Mouse (Mus musculus) skeletal muscle tissue, adult 2 months (tissue): ENCODE results near the gene Kcnj2.

ENCODE experiments used
- DNase-seq: peaks from one replicate; pipeline ENCODE4 v3.0.0-alpha.2; 2012; ENCODE audit warnings: low read depth, low spot score

Gene Kcnj2

DNA sequence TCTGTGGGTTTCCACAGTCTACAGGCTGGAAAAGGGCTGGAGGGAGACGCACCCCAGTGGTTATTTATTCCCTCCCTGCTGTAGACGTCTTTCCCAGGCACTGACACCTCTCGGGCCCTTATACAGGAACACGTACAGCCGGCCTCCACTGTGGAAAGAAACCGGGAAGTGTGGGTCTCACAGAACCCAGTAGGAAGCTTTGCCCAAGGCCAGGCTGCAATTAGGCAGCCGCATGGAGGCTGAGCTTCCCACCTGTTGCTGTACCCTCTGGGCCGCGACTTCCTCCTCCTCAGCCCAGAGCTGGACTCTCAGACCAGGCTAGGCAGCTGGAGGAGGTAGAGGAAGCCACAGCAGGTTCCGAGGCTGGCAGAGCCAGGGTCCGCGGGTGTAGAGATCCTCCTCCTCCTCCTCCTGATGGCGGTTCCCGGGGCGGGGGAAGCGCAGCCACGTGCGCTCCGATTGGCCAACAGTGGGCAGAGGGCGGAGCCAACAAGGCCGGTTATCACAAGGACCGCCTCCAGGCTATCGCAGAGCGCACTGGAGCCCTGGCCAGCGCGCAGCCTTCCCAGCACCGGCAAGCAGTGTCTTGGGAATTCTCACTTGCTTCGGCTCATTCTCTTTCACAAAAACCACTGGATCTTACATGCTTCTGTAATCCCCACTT lies at the start of gene Kcnj2:
Gene Kcnj2, plus strand, starts transcription at position 530 of the 664 bp plus-strand sequence.
- DNase-seq = peak; percentile 95

DNA sequence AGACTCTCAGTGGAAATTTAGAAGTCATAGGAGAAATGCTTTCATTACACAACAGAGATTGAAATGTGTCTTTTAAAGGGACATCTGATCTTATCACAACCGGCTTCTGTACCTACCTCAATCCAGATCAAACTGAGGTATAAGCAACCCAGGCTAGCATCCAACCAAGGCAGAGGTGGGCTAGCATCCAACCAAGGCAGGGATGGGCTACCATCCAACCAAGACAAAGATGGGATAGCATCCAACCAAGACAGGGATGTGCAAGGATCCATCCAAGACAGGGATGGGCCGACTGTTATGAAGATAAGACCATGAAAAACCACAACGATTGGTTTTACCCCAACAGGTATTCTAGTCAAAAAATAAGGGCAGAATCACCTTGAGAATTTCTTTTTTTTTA lies 49.8 kb upstream of the Kcnj2 start:
- DNase-seq = no peak

DNA sequence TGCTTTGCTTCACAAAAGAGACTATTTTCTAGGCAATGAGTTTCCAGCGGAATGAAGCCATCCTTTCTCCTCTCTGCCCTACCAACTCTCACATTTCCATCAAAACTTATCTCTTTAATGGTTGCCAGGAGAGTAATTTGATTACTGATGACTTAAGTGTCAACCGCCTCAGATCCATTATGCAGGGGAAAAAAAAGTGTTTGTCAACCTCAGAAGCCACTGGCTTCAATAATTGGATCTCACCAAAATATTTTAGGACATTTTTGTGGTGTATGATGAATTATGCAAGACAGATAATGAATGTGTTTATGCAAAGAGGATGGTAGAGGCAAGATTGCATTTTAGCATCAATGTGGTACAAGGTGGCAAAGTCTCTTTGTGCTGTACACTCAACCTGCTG lies 45.8 kb upstream of the Kcnj2 start:
- DNase-seq = no peak

DNA sequence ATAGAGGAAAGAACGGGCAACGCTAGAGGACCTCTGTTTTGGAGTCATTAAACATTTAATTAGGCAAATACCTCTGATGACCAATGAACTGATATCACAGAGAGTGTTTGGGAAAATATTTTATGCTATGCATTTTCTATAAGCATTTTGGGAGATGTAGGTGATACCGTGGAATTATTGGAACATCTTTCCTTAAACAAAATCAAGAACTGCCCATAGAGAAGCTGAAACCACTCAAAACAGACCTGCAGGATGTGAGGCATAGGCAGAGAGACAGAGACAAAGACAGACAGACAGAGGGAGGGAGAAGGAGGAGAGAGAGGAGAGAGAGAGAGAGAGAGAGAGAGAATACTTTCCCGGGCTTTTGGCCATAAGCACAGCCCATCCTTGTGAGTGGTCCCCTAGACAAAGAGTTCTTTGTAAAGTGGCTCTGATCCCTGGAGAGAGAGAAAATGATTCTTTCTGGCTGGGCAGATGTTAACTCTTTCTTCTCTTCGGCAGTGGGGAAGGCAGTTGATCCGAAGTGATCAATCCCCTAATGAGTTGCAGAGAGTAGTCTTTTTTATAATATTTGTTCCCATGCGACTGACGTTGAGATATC lies 43.2 kb upstream of the Kcnj2 start:
- DNase-seq = no peak

DNA sequence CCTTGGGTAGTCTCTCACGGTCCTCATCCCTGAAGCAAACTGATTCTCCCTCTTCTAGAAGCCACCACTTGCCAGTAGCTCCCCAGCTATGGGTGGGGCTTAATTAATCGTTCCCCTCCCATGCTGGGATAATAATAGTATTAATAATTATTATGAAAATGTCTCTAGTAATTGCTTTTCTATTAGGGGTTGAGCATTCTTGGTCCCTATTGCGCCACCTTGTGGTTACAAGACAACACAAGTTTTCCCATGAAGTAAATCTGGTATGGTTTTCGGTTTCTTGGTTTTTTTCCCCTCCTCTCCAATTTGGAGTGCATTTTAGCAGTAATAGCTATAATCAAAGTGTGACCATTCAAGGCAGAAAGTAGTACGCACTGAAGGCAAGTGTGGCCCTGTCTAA lies 23.8 kb upstream of the Kcnj2 start:
- no peak for DNase-seq

DNA sequence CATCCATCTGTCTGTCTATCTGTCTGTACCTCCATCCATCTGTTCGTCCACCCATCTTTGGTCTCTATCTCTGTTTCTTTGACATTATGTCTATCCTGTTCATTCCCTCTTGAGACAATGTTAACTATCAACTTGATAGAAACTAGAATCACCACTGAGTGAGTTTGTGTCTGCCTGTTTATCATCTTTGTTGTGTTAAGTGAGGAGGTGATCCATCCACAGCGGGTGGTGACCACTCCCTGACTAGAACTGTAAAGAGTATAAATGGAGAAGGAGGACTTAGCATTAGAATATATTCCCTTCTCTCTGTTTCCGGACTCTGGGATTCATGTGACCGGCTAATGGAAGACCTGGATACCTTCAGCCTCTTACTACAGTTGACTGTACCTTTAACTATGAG lies 22.7 kb upstream of the Kcnj2 start:
- DNase-seq = no peak

DNA sequence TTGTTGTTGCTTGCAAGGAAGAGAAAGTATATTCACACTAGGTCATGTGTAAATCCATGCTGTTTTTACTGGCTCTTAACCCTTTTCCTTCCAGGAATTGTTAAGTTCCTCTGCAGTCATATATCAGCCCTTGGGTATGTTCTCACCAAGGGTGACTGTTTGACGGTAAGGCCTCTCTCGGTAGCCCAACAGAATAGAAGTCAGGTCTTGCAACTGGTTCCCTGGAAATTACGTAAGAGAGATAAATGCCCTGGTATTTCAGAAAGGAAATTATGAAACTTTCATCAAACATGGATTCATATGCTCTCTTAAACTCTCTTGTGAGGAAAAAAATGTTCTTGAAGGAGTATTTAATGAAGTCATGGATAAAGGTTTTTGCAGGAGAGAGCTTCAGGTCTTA lies 11.7 kb upstream of the Kcnj2 start:
- no peak for DNase-seq

DNA sequence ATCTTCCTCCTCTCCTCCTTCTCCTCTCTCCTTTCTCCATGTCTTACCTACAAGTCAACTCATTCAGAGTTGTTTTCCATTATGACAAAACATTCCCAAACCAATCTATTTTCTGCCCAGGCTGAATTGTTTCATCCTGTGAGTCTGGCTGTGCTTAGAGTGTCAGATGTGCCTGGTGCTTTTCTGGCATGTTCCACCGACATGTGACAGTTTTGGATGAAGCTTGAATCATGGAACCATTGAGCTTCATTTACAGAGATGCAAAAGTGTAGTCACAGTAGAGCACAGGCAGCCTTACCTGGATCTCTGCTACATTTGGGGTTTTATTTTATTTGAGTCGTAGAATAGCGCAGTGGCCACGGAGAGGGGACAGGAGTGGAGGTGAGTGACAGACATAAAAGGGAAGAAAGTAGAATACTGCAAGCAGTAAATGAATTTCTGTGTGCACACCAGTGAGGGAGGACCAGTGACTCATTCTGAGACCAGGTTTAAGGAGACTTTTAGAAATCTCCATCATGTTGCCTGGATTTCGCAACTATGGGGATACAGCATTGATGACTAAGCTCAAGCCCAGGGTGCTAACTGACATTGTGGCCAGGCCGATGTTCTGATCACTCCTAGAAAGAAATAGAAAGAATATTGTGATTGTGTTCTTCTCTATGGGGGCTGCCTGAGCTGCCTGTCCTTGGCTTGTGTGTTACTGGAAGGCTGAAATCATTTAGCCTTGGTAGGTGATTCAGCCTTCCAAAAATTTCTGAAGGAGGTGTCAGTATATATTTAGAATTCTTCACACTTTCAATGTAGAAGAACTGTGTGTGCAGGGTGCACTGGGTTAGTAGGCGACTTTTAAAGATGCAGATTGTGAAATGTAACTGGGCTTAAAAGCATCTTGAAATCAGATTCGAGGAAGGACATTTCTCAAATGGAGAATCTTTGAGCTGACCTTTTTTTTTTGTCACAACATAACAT lies 10.8 kb upstream of the Kcnj2 start:
- no peak for DNase-seq

DNA sequence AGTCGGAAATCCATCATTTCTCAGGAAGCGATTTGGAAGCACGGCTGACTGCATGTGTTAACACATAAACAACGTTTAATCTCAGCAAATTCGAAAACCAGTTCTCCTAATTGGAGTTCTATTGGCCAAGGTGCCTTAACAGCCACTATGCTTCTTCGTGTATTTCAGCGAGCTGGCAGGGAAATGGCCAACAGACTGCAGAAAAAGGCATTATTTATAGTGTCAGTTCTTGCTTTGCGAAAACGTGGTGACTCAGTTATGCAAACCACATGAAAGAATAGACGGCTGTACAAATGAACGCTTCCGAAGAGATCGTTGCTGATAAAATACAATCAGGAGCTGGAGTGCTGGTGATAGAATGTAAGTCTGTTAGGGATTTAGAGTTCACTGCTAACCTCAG lies 9.9 kb upstream of the Kcnj2 start:
- DNase-seq = no peak

DNA sequence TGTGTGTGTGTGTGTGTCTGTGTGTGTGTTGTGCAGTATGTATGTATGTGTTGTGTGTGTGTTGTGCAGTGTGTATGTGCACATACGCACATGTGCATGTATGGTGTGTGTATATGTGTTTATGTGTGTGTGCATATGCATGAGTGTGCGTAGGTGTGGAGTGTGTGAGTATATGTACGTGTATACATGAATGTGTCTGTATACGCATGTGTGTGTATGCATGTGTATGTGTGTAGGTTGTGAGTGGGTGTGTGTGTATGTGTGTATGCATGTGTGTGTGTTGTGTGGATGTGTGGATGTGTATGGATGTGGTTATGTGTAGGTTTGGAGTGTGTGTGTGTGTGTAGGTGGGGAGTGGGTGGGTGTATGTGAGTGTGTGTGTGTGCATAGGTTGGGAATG lies 8.5 kb upstream of the Kcnj2 start:
- DNase-seq = no peak

DNA sequence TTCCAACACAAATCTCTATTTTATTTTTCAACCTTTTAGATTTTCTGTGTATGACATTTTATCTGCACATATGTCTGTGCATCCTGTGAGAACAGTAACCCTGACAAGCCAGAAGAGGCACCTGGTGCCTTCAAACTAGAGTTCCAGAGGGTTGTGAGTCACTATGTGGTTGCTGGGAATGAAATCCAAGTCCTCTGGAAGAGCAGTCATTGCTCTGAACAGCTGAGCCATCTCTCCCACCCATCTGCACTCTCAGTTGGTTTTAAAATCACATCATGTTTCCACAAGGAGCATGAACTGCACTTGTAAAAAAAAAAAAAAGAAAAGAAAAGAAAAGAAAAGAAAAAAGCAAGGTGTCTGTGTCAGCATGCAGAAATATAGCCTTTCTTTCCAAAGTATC lies 6.5 kb upstream of the Kcnj2 start:
- no peak for DNase-seq

DNA sequence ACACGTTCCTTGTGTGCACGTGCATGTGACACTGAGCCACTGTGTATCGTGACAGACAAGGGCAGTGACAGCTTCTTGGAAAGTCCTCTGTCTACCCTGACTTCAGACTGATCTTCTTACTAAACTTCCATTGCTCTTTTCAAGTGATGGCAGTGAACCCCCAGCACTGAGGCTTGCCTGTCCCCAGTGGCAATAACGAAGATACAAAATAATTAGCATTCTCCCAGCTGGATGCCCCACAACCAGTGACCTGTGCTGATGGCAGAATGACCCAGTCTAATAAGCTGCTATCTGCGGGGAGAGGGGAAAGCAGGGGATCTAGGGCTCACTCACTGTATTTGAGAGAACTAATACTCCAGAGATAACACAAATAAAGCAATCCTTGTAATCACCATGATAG lies 5.7 kb upstream of the Kcnj2 start:
- no peak for DNase-seq

DNA sequence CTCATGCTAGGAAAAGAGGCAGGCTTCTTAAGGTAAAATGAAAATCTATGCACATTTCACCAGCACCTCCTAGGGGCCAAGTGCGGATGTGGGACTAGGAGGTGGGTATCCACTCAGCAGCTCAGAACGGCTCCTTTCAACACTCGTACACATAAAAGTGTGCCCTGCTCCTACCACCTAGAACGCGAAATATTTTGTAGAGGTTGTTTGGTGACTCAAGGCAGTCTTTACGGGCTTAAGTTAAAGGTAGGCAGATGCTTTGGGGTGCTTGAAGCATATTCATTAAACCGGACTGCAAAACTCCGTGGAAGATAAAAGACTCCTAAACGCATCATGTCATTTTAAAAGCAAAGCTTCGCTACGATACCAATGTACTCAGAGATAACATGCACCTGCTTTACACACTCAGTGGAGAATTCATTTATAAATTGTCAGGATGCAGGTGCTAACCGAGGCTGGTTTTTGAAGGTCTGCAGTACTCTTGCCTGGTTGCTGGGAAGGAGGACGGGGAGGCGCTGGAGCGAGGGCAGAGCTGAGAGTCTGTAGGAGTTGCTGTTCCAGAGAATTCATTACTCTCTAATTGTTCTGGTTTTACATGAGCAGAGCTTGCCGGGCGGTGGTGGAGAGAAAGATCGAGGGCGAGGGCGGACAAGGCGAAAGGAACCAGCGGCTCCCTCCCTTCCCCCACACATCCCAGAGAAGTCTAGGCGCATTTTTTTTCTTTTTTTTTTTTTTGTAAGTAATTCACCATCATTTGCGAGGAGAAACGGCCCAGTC lies 1.0 kb upstream of the Kcnj2 start:
- no peak for DNase-seq

DNA sequence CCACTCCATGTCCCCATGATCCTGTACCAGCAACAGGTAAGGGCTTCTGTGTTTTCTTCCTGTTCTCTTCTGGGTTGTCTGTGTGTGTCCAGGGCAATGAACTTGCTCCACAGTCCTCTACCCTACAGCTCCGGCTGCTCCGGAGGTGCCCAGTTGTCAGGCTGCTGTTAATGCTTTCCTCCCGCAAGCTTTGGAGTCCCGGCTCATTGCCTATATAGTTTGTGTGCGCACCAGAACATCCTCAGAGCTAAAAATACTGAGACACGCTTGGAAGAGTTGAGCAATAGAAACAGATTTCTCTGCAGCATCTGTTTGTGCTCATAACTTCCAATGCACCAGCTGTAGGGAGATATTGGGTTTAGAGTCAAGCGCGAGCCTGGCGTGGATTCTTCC lies 331 bp downstream of the Kcnj2 start:
- peak; percentile 69 for DNase-seq

DNA sequence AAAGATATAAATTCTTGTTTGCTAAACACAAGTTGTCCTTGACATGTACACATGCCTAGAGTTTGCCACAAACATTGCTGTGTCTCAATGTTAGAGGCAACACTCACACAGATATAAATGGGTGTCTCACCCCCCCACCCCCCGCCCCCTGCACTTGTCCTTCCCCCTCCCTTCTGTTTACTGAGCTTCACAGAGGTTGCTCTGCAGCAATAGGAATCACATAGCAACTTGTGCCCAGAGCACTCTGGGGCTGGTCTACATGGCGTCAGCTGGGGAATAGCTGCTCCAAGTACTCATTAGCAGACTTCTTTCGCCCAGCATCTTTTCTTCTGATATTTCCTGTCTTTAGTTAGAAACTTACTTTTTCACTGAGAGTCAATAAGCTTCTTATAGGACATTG lies 1.8 kb downstream of the Kcnj2 start:
- DNase-seq = peak; percentile 75

DNA sequence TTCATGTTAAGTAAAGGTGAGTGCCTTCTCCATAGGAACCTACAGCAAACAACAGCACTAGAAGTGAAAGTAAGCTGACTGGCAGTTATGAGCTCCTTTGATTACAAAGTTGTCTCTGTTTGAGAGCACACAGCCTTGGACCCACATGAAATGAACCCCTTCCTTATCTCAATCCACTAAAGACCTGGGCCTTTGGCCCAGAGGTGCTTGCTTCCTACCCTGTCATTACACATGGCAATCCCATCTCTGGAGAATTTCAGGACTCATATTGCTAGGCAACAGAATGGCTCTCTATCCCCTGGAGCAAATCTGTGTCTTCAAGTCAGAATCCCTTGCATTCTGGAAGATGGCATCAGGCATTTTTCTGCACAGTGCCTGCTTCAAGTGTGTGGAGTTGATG lies 4.5 kb downstream of the Kcnj2 start:
- DNase-seq = no peak

DNA sequence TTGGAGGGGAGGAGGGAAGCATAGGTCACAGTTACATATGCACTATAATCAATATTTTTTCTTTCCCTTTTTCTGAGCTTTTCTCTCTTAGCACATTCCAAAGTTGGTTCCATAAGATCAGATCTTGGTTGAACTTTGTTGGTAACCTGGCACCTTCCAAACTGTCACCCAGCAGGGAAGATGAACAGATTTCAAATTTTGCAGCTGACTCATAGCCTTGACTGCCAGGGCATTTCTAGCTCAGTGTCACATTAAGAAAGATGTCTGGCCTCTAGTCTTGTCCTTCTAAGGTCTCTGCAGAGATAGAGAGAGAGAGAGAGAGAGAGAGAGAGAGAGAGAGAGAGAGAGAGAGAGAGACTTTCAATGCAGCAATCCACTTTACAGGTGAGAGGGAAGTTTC lies 8.2 kb downstream of the Kcnj2 start:
- DNase-seq = no peak

DNA sequence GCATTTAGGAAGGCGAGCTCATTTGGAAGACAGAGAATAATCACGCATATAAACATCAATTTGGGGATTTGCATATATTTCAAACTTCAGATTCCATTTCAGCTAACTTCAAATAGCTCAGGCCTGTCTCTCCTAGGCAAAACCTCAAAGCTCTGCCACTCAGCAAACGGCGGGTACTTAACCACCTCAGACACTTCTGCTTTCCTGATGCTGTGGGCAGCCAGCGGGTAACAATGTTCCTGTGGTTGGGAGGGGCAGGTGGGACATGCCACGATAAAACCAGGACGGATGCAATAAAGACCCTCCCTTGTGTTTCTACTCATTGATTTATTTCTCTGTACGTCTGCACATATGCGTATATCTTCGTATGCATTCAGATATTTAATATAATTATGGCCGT lies 12.1 kb downstream of the Kcnj2 start:
- no peak for DNase-seq

DNA sequence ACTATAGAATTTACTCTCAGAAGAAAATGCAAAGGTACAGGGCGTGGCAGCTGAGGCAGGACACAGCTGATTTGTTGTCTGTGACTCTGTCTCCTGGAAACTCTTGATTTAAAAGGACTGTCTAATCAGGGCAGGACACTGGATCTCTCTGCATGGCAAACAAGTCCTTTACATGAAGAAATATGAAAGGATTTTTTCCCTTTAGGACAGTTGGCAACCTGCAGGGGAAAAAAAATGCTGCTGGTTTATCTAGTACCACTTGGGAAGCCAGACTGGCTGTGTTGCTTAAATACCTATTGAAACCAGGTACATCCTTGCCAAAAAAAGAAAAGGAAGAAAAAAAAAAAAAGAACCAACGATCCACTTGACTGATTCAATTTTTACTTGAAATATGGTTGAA lies 17.0 kb downstream of the Kcnj2 start:
- no peak for DNase-seq

DNA sequence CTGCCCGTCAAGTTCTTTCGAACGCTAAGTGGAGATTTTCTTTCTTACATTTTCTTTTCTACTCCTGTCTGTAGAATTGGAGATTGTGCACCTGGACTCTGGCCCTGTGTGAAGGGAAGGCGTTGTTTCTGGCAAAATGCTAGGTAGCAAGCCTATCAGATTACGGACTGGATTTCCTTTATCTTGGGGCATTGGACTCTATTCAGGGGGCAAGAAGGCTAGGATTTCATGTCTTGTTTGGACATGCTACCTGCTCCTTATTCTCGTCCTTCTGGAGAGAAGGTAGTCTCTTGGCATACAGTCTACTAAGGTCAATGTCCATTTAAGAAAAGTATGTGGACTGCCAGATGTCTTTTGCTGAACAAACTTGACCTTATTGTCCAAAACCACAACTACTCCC lies 21.0 kb downstream of the Kcnj2 start:
- no peak for DNase-seq

DNA sequence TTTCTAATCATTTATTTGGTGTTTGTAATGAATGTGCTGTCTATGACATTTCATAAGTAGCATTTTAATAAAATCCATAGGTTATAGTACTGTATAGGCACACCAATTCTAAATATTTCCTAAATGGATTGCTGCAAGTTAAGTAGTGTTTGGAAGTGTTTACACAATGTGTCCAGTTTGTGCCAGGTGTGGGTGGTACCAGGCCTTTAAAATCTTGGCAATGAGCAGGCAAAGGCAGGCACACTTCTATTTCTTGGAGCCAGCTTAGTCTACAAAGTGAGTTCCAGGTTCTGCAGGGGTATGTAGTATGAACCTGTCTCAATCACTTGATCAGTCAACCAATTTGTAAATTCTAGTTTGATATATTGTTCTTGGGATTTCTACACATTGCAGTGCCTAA lies 22.3 kb downstream of the Kcnj2 start:
- DNase-seq = no peak

DNA sequence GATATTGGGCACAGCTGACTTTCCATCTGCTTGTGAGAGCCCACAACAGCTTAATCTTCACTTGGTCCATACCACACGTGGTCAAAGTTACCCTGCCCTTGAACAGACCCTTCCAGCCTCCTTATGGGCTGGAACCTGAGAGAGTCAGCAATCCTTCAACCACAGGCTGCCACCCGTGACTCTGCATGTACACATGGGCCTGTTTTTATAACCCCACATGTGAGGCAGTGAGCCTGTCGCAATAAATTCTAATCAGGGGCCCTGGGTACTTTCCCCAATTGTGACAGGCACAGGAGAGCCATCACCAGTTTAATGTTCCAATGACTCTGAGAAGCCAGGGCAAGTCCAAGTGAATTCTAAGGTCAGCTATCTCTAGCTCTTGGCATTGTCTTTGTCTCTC lies 22.8 kb downstream of the Kcnj2 start:
- DNase-seq = peak; percentile 72
